Mouse (Mus musculus) spleen, adult 2 months (tissue): ENCODE data around the gene Ccn2. TPM values are rescaled to one million over a fixed set of nuclear protein-coding genes. Genes with fewer than 3 reads are reported as not detected.

Experiments
- DNase-seq, 2 experiments: peaks; one replicate each; pipeline versions ENCODE4 v3.0.0 to v3.0.0-alpha.2; 2012 to 2021; ENCODE audit warnings: low spot score in 2 of 2, low read depth in 1 of 2
- H3K27ac ChIP-seq: fragments of 200-500 bp; 2 replicates; pipeline ENCODE4 v1.5.1; 2012; ENCODE audit warnings: low read length, inconsistent platforms; ENCODE audit not compliant: insufficient read depth
- H3K27me3 ChIP-seq: fragments of 200-500 bp; 2 replicates; pipeline ENCODE4 v1.6.1; 2012; ENCODE audit warnings: mild to moderate bottlenecking, moderate library complexity, low read length, inconsistent platforms; ENCODE audit not compliant: control insufficient read depth, insufficient read depth
- H3K36me3 ChIP-seq: fragments of 200-500 bp; 2 replicates; pipeline ENCODE4 v1.6.1; 2012; ENCODE audit warnings: mild to moderate bottlenecking, low read length, inconsistent platforms; ENCODE audit not compliant: control insufficient read depth, insufficient read depth
- H3K4me1 ChIP-seq: fragments of 200-500 bp; 2 replicates; pipeline ENCODE4 v1.6.1; 2011; ENCODE audit warnings: inconsistent platforms; ENCODE audit not compliant: control insufficient read depth, insufficient read depth, insufficient read length
- H3K4me3 ChIP-seq: fragments of 200-500 bp; 2 replicates; pipeline ENCODE4 v1.5.1; 2011; ENCODE audit warnings: mild to moderate bottlenecking, inconsistent platforms; ENCODE audit not compliant: insufficient read depth, insufficient read length; ENCODE audit errors: extremely low read depth
- CTCF ChIP-seq: fragments of 200-500 bp; IDR thresholded peaks from 2 replicates; pipeline ENCODE4 v1.5.1; 2011; ENCODE audit warnings: mild to moderate bottlenecking, inconsistent platforms; ENCODE audit not compliant: insufficient read depth, insufficient read length, insufficient replicate concordance; ENCODE audit errors: extremely low read depth
- POLR2A ChIP-seq: fragments of 200-500 bp; IDR thresholded peaks from 2 replicates; pipeline ENCODE4 v1.6.1; 2011; ENCODE audit warnings: low read depth, low read length, inconsistent platforms
- whole genome bisulfite sequencing: fragments of 180-500 bp; shearing (Covaris S2); methylation state at CpG from one replicate; pipeline ENCODE4 v1.1.7; 2018; 5-methylcytosine and 5-hydroxymethylcytosine counted together
- polyA plus RNA-seq: library from polyadenylated mRNA; depleted of rRNA; stranded (reverse); fragments of >200 nt; gene quantifications from 2 replicates; pipeline ENCODE4 v1.2.3, GENCODE M21; 2012

Gene Ccn2
- polyA plus RNA-seq, 1 experiment, result 108 TPM

DNA sequence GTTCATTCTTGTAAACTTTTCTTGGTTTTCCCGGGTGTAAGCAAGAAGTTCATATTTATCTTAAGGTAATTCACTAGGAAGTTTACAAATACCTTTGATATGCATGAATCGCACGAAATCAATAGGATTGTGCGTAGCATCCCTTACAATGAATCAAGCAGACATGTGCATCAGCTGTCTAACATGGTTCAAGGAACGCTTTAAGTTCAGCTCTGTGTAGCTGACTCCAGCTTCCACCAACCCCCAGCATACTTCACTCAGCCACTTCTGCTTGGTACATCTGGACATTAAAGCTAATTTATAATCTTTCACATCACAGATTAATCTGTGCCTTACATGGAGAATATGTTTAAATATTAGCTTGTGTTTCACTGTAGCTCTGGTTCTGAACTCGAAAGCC lies 3.5 kb downstream of the Ccn2 start:
- TF ChIP-seq CTCF (no peak), POLR2A (no peak)
- no peak for DNase-seq
- H3K27ac ChIP-seq, result no peak overlapping the region
- H3K4me3 ChIP-seq, result no peak overlapping the region
- H3K4me1 ChIP-seq, result no peaks in the 10 kb centered on the region
- WGBS, result 95% methylated on average over 6 of the region's 6 CpGs
- H3K27me3 ChIP-seq, result peaks cover 4% of the 10 kb centered on the region; the same call in 1 of the 2 replicates
- H3K36me3 ChIP-seq, result no peaks in the 10 kb centered on the region

GRCm38 (mm10) chr10:24599802-24600201 lies 4.6 kb downstream of the Ccn2 start:
- Histone ChIP-seq H3K27me3 (peaks cover 4% of the 10 kb centered on the region; the same call in 1 of the 2 replicates), H3K27ac (no peak overlapping the region), H3K4me3 (no peak overlapping the region), H3K36me3 (no peaks in the 10 kb centered on the region), H3K4me1 (no peaks in the 10 kb centered on the region)
- no peak for DNase-seq
- no peak for TF ChIP-seq POLR2A
- no peak for TF ChIP-seq CTCF
- 84% methylated on average over 5 of the region's 5 CpGs for WGBS

DNA sequence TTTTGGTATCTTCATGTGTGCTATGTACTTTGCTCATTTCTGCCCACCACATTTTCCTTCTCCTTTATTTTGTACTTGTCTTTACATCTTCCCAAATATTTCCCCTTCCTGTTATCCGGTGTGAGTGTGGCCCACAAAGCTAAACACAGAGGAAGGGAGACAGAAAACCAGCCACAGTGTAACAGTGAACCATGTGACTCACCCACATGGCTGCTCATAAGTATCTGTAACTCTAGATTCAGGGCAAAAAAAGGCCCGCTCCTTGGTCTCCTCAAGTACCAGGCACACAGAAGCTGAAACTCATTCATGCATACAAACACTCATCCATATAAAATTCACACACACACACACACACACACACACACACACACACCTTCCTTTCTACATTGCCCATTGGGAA lies 7.8 kb downstream of the Ccn2 start:
- 73% methylated on average over 2 of the region's 2 CpGs for WGBS

DNA sequence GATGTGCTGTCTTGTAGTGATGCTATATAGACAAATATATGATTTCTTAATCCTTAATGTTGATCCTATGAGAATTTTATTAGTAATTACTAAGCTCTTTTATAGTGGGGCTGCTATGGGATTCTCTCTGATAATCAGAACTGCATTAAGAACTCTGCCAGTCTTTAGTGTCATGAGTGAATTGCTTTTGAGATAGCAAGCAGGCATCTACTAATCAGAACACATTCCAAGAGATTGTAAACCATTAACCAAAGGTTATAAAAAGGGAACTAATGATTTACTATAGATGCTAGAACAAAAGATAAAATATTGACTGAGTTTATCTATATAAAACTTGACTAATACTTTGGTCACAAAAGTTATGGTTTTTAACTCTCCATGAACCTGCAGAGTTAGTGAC lies 8.5 kb downstream of the Ccn2 start:
- Histone ChIP-seq H3K27me3 (no peaks in the 10 kb centered on the region), H3K36me3 (no peaks in the 10 kb centered on the region), H3K27ac (no peak overlapping the region), H3K4me3 (no peak overlapping the region), H3K4me1 (no peaks in the 10 kb centered on the region)
- TF ChIP-seq POLR2A (no peak), CTCF (no peak)
- DNase-seq, result no peak

More for the DNA sequence above, 7.8 kb downstream of the Ccn2 start:
- Histone ChIP-seq H3K4me1 (no peaks in the 10 kb centered on the region), H3K36me3 (no peaks in the 10 kb centered on the region), H3K27me3 (no peaks in the 10 kb centered on the region), H3K27ac (no peak overlapping the region), H3K4me3 (no peak overlapping the region)
- DNase-seq, result no peak
- TF ChIP-seq POLR2A (no peak), CTCF (no peak)

DNA sequence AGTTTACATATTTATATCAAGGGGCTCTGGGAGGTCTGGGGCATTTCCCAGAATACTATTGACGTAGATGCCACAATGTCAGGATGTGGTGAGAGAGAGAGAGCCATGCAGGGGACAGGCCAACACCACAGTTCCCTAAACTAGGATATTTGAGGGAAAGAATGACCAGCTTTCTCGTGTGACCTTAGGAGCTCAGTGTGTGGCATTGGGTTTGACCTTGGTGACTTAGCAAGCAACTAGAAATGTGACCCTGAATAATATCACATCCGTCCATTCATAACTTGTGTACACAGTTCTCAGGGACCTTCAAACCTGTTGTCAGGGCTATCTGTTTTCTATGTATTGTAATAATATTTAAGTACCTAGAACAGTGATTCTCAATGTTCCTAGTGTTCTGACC lies 13.9 kb downstream of the Ccn2 start:
- no peaks in the 10 kb centered on the region for H3K4me1 ChIP-seq
- H3K27ac ChIP-seq, result no peak overlapping the region
- no peak overlapping the region for H3K4me3 ChIP-seq
- 62% methylated on average over 3 of the region's 3 CpGs for WGBS
- no peak for DNase-seq
- TF ChIP-seq CTCF (no peak), POLR2A (no peak)
- H3K36me3 ChIP-seq, result no peaks in the 10 kb centered on the region
- no peaks in the 10 kb centered on the region for H3K27me3 ChIP-seq

GRCm38 (mm10) chr10:24609766-24610165 lies 14.5 kb downstream of the Ccn2 start:
- H3K27ac ChIP-seq, result no peak overlapping the region
- 93% methylated on average over 9 of the region's 9 CpGs for WGBS
- no peaks in the 10 kb centered on the region for H3K36me3 ChIP-seq
- H3K4me1 ChIP-seq, result no peaks in the 10 kb centered on the region
- TF ChIP-seq POLR2A (no peak), CTCF (no peak)
- DNase-seq, result no peak
- H3K4me3 ChIP-seq, result no peak overlapping the region
- H3K27me3 ChIP-seq, result no peaks in the 10 kb centered on the region

DNA sequence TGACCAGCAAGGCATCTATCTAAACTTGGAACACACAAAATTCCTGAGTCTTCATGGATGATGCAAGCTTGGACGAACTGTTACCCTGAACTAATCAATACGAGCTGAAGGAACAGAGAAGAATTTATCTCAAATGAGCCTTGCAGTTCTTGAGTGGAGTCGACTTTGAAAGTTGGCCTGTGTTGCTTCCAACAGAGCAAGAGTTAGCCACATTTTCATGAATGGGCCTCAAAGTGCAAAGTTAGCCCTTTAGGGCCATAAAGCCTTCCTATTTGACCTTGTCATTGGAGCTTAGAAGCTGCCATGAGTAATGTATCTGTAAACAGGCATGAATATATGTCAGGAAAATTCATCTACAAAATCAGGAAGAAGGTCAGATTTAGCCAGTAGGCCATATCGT lies 19.5 kb downstream of the Ccn2 start:
- Histone ChIP-seq H3K27me3 (no peaks in the 10 kb centered on the region), H3K4me1 (no peaks in the 10 kb centered on the region), H3K4me3 (no peak overlapping the region), H3K27ac (no peak overlapping the region), H3K36me3 (no peaks in the 10 kb centered on the region)
- no peak for DNase-seq
- 88% methylated on average over 4 of the region's 4 CpGs for WGBS
- no peak for TF ChIP-seq CTCF
- no peak for TF ChIP-seq POLR2A
